Mouse (Mus musculus) MEL (cell line): ENCODE results near the gene Klhdc8b.

Source experiments
- CHD1 ChIP-seq: IDR thresholded peaks from 2 replicates; pipeline ENCODE4 v1.6.1; 2012; ENCODE audit warnings: low read depth, mild to moderate bottlenecking, inconsistent platforms, low read length, improper control_type of control experiment
- CHD2 ChIP-seq: IDR thresholded peaks from 2 replicates; pipeline ENCODE4 v1.6.1; 2011; ENCODE audit warnings: low read length, improper control_type of control experiment
- CTCF ChIP-seq, 3 experiments: IDR thresholded peaks in 2 of 3; conservative IDR thresholded peaks in 1 of 3; 2 replicates each; pipeline ENCODE4 v1.5.1; 2011 to 2012; ENCODE audit warnings: low read length in 3 of 3, low read depth in 2 of 3, mild to moderate bottlenecking in 2 of 3, improper control_type of control experiment in 1 of 3, inconsistent platforms in 1 of 3, mixed read lengths in 1 of 3, moderate library complexity in 1 of 3; ENCODE audit not compliant: control insufficient read depth in 1 of 3, insufficient read depth in 1 of 3, poor library complexity in 1 of 3, severe bottlenecking in 1 of 3
- E2F4 ChIP-seq: IDR thresholded peaks from 2 replicates; pipeline ENCODE4 v1.6.1; 2011; ENCODE audit warnings: low read depth, low read length, improper control_type of control experiment, borderline replicate concordance
- EP300 ChIP-seq, 2 experiments: IDR thresholded peaks; 2 replicates each; pipeline ENCODE4 v1.6.1; 2011; ENCODE audit warnings: improper control_type of control experiment in 2 of 2, low read length in 2 of 2, low read depth in 1 of 2, mild to moderate bottlenecking in 1 of 2
- GATA1 ChIP-seq: IDR thresholded peaks from 2 replicates; pipeline ENCODE4 v1.6.1; 2011; ENCODE audit warnings: low read depth, low read length, improper control_type of control experiment
- MAX ChIP-seq: IDR thresholded peaks from 2 replicates; pipeline ENCODE4 v1.6.1; 2011; ENCODE audit warnings: low read length, improper control_type of control experiment
- NRF1 ChIP-seq: IDR thresholded peaks from 2 replicates; pipeline ENCODE4 v1.6.1; 2014; ENCODE audit warnings: low read depth, mild to moderate bottlenecking, inconsistent platforms, low read length, improper control_type of control experiment, moderate library complexity; ENCODE audit not compliant: poor library complexity, insufficient read depth, severe bottlenecking
- POLR2A ChIP-seq, 2 experiments: IDR thresholded peaks; 2 replicates each; pipeline ENCODE4 v1.6.1; 2011 to 2012; ENCODE audit warnings: low read length in 2 of 2, mild to moderate bottlenecking in 2 of 2, control low read depth in 1 of 2, improper control_type of control experiment in 1 of 2, low read depth in 1 of 2, moderate library complexity in 1 of 2; ENCODE audit not compliant: control insufficient read depth in 1 of 2, insufficient read depth in 1 of 2, poor library complexity in 1 of 2
- POLR2AphosphoS2 ChIP-seq: IDR thresholded peaks from 2 replicates; pipeline ENCODE4 v1.6.1; 2011; ENCODE audit warnings: low read length, improper control_type of control experiment
- RCOR1 ChIP-seq: IDR thresholded peaks from 2 replicates; pipeline ENCODE4 v1.6.1; 2012; ENCODE audit warnings: low read depth, mild to moderate bottlenecking, inconsistent platforms, low read length, improper control_type of control experiment
- ZC3H11A ChIP-seq: IDR thresholded peaks from 2 replicates; pipeline ENCODE4 v1.6.1; 2012; ENCODE audit warnings: low read depth, mild to moderate bottlenecking, inconsistent platforms, low read length, improper control_type of control experiment
- ZMIZ1 ChIP-seq: IDR thresholded peaks from 2 replicates; pipeline ENCODE4 v1.6.1; 2012; ENCODE audit warnings: low read depth, mild to moderate bottlenecking, inconsistent platforms, low read length, improper control_type of control experiment, moderate library complexity
- ZNF384 ChIP-seq: IDR thresholded peaks from 2 replicates; pipeline ENCODE4 v1.6.1; 2012; ENCODE audit warnings: low read depth, mild to moderate bottlenecking, inconsistent platforms, low read length, improper control_type of control experiment

GRCm38 (mm10) chr9:108484021-108484420 is 22.6 kb upstream of the Klhdc8b start:
- no peak for TF ChIP-seq MAX
- TF ChIP-seq CHD2: no peak
- TF ChIP-seq NRF1: no peak
- TF ChIP-seq POLR2A (IDR thresholded peaks at IDR 0.05; ENCODE audit: control insufficient read depth in 1 of 2, insufficient read depth in 1 of 2, low read depth in 1 of 2, low read length in 2 of 2, poor library complexity in 1 of 2): no peak
- TF ChIP-seq CTCF (IDR thresholded peaks at IDR 0.05 in 2 of 3, conservative IDR thresholded peaks at IDR 0.05 in 1 of 3; ENCODE audit: control insufficient read depth in 1 of 3, insufficient read depth in 1 of 3, low read depth in 2 of 3, low read length in 3 of 3, poor library complexity in 1 of 3, severe bottlenecking in 1 of 3): no peak
- no peak for TF ChIP-seq POLR2AphosphoS2
- TF ChIP-seq RCOR1: no peak
- TF ChIP-seq CHD1: no peak
- no peak for TF ChIP-seq E2F4
- TF ChIP-seq ZNF384: no peak
- TF ChIP-seq GATA1: no peak
- no peak for TF ChIP-seq ZC3H11A
- TF ChIP-seq ZMIZ1: no peak
- no peak for TF ChIP-seq EP300 (IDR thresholded peaks at IDR 0.05; ENCODE audit: low read depth in 1 of 2, low read length in 2 of 2)
